Mouse (Mus musculus) lung, embryonic 14.5 days (tissue): ENCODE measurements around the gene Rnf151. TPM values are rescaled to one million over a fixed set of nuclear protein-coding genes. Genes with fewer than 3 reads are reported as not detected.
"Not testable (repeated sequence)": the region's sequence is repeated elsewhere in the genome, so short reads cannot be mapped to it uniquely, and the experiment has no call there.

Experiments used
- ATAC-seq: fragments of 200-750 bp; cut with Nextera tagmentation; 2 replicates; pipeline ENCODE4 v1.8.0; 2017; ENCODE audit warnings: mild to moderate bottlenecking, moderate TSS enrichment, moderate library complexity; ENCODE audit not compliant: insufficient read depth
- DNase-seq: peaks from one replicate; pipeline ENCODE4 v3.0.0-alpha.2; 2015
- H3K27ac ChIP-seq: fragments of 300-500 bp; sonication (generic); 2 replicates; pipeline ENCODE4 v1.5.1; 2014; ENCODE audit warnings: low read depth, mild to moderate bottlenecking, moderate library complexity
- H3K27me3 ChIP-seq: fragments of 300-500 bp; sonication (generic); 2 replicates; pipeline ENCODE4 v1.6.1; 2014; ENCODE audit warnings: low read length, control low read depth; ENCODE audit not compliant: insufficient read depth
- H3K36me3 ChIP-seq: fragments of 300-500 bp; sonication (generic); 2 replicates; pipeline ENCODE4 v1.6.1; 2014; ENCODE audit warnings: control low read depth; ENCODE audit not compliant: insufficient read depth
- H3K4me1 ChIP-seq: fragments of 300-500 bp; sonication (generic); 2 replicates; pipeline ENCODE4 v1.6.1; 2014; ENCODE audit warnings: antibody characterized with exemption, control low read depth; ENCODE audit not compliant: insufficient read depth
- H3K4me2 ChIP-seq: fragments of 300-500 bp; sonication (generic); 2 replicates; pipeline ENCODE4 v1.6.1; 2014; ENCODE audit warnings: mild to moderate bottlenecking
- H3K4me3 ChIP-seq: fragments of 300-500 bp; sonication (generic); 2 replicates; pipeline ENCODE4 v1.5.1; 2014; ENCODE audit warnings: low read depth, low read length
- H3K9ac ChIP-seq: fragments of 300-500 bp; sonication (generic); 2 replicates; pipeline ENCODE4 v1.6.1; 2014
- H3K9me3 ChIP-seq: fragments of 300-500 bp; sonication (generic); 2 replicates; pipeline ENCODE4 v1.6.1; 2016; ENCODE audit warnings: low read depth, low read length, control low read depth
- CTCF ChIP-seq: IDR thresholded peaks from 2 replicates; pipeline ENCODE4 v1.5.1; 2016; ENCODE audit warnings: antibody characterized with exemption, low read depth
- WGBS: fragments of 180-500 bp; shearing (Covaris S2); extraction: QIAGEN DNeasy Blood & Tissue Kit; methylation state at CpG from one replicate; pipeline ENCODE4 v1.1.7; 2014; 5-methylcytosine and 5-hydroxymethylcytosine counted together
- polyA plus RNA-seq: library from polyadenylated mRNA; unstranded; fragments of >200 nt; fragmentation: Nextera tagmentation; extraction: Ambion mirVana; gene quantifications from 2 replicates; pipeline ENCODE4 v1.2.1, GENCODE M21; 2014

The Rnf151 gene
- polyA plus RNA-seq, 1 experiment from 2014 or later: 0.71 TPM

- Histone ChIP-seq H3K4me2 (peak overlapping the region; percentile 86), H3K4me3 (peak overlapping the region; percentile 90), H3K9ac (peak overlapping the region; percentile 83), H3K9me3 (no peaks in the 10 kb centered on the region), H3K4me1 (0 out of 2 replicates have a peak, but pooled peaks cover 5% of the 10 kb centered on the region), H3K36me3 (peaks cover 23% of the 10 kb centered on the region), H3K27ac (peak overlapping the region; percentile 71; the same call in 1 of the 2 replicates), H3K27me3 (no peaks in the 10 kb centered on the region)
- ATAC-seq (no peak), DNase-seq (peak; percentile 12)
- WGBS: under 1% methylated on average over 15 of the region's 15 CpGs
- TF ChIP-seq CTCF: no peak
These were observed 6.0 kb upstream of the Rnf151 start for GRCm38 (mm10) chr17:24723881-24724180.

DNA sequence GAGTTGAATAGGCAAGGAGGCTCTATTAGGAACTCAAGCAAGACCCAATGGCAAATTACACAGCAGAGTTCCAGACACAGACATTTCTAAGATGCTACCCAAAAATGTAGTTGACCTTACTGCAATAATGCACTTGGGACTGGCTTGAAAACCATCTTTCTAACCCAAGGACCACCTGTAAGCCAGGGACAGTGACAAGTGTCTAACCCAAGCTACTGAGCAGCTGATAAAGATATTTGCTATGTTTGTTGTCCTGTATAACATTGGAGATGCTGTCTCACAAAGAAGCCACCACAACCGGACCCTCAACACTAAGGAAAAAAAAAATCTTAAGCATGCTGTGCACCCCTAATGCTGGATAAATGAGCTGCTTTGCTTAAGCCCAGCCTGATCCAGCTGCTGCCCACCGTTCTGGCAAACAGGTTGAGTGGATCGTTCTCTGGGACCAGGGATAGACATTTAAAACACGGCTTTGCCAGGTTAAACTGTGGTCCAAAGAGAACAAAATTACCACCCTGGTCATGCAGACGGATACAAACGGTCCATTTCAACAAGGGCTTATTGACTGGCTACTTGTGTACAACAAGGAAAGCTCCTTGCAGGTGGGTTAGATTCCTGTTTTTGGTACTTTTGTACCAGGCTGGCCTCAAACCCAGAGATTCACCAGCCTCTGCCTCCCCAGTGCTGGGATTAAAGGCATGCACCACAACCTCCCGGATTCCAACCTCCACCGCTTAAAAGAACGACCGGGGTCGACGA is 5.4 kb upstream of the Rnf151 start:
- Histone ChIP-seq H3K4me1 (0 out of 2 replicates have a peak, but pooled peaks cover 9% of the 10 kb centered on the region), H3K9ac (peak overlapping the region; percentile 83), H3K27me3 (no peaks in the 10 kb centered on the region), H3K4me2 (peak overlapping the region; percentile 86), H3K9me3 (no peaks in the 10 kb centered on the region), H3K36me3 (peaks cover 28% of the 10 kb centered on the region), H3K27ac (peak overlapping the region; percentile 71; the same call in 1 of the 2 replicates), H3K4me3 (peak overlapping the region; percentile 90)
- WGBS: under 1% methylated on average over 12 of the region's 12 CpGs
- TF ChIP-seq CTCF: no peak
- ATAC-seq: no peak
- DNase-seq: no peak

- peak overlapping the region; percentile 90 for H3K4me3 ChIP-seq
- WGBS: 30% methylated on average over 13 of the region's 13 CpGs
- H3K27ac ChIP-seq: no peak overlapping the region
These were observed 4.5 kb upstream of the Rnf151 start for GRCm38 (mm10) chr17:24722220-24722924.

GRCm38 (mm10) chr17:24721383-24721955 is 3.6 kb upstream of the Rnf151 start:
- H3K27ac ChIP-seq, ATAC-seq: not testable (repeated sequence)

More at GRCm38 (mm10) chr17:24722220-24722924, 4.5 kb upstream of the Rnf151 start:
- DNase-seq: peak; percentile 17
- H3K9ac ChIP-seq: peak overlapping the region; percentile 19; the same call in 1 of the 2 replicates
- no peaks in the 10 kb centered on the region for H3K9me3 ChIP-seq
- no peak for TF ChIP-seq CTCF
- H3K27me3 ChIP-seq: no peaks in the 10 kb centered on the region
- 0 out of 2 replicates have a peak, but pooled peaks cover 9% of the 10 kb centered on the region for H3K4me1 ChIP-seq
- ATAC-seq: no peak
- peak overlapping the region; percentile 86 for H3K4me2 ChIP-seq
- peaks cover 29% of the 10 kb centered on the region for H3K36me3 ChIP-seq

GRCm38 (mm10) chr17:24720616-24721015 is 2.8 kb upstream of the Rnf151 start:
- H3K36me3 ChIP-seq: peaks cover 43% of the 10 kb centered on the region
- peak; percentile 15 for DNase-seq
- H3K4me2 ChIP-seq: peak overlapping the region; percentile 86
- not testable (repeated sequence) for H3K4me1 ChIP-seq, H3K27me3 ChIP-seq, H3K9me3 ChIP-seq, ATAC-seq
- peak overlapping the region; percentile 50; the same call in 1 of the 2 replicates for H3K27ac ChIP-seq
- peak overlapping the region; percentile 90 for H3K4me3 ChIP-seq
- peak overlapping the region; percentile 87 for H3K9ac ChIP-seq
- WGBS: under 1% methylated on average over 10 of the region's 11 CpGs

More at GRCm38 (mm10) chr17:24721383-24721955, 3.6 kb upstream of the Rnf151 start:
- Histone ChIP-seq H3K36me3 (peaks cover 34% of the 10 kb centered on the region), H3K4me3 (peak overlapping the region; percentile 90), H3K9ac (peak overlapping the region; percentile 87), H3K4me2 (peak overlapping the region; percentile 86)
- H3K4me1 ChIP-seq, H3K27me3 ChIP-seq, H3K9me3 ChIP-seq, DNase-seq: not testable (repeated sequence)
- WGBS: 39% methylated on average over 7 of the region's 7 CpGs

DNA sequence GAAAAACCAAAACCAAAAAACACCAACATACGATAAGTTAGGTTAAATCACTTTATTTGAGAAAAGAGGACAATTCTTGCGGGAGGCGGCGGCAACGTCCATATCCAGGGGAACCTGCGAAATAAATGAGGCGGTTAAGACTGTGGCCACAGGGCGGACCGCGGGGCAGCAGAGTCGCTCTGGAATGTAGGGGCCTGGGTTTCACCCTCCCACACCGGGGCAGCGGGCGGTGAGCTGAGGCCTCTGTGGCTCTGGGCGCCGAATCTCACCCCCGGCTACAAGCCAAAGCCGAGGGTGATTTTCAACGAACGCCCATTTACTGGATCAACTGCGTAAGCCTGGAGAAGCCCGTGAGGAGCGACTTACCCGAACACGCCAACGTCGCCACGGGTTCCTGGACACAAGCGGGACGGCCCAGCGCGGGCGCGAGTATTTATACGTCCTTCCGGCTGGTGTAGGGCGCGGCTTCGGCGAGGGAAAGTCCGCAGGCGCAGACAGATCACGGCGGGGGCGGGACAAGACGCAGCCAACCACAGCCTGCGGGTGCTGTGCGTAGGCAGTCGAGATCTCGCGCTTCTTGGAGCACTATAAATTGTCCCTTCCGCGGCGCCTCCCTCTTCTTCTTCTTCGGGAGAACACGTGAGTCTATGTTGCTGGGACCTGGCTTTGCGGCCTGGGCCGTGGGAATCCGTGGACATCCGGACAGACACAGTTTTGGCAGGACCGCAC is 1.8 kb upstream of the Rnf151 start:
- 0% methylated on average over 61 of the region's 61 CpGs for WGBS

More for the DNA sequence above, 1.8 kb upstream of the Rnf151 start:
- Histone ChIP-seq H3K9ac (peak overlapping the region; percentile 95), H3K36me3 (peaks cover 47% of the 10 kb centered on the region), H3K27ac (peak overlapping the region; percentile 91), H3K27me3 (no peaks in the 10 kb centered on the region), H3K4me3 (peak overlapping the region; percentile 90), H3K4me1 (0 out of 2 replicates have a peak, but pooled peaks cover 9% of the 10 kb centered on the region), H3K4me2 (peak overlapping the region; percentile 86), H3K9me3 (no peaks in the 10 kb centered on the region)
- no peak for TF ChIP-seq CTCF
- DNase-seq (peak; percentile 99), ATAC-seq (peak; percentile 97)
